Mouse (Mus musculus) hindbrain, postnatal 0 days (tissue): ENCODE data around the gene Nudcd3. TPM values are rescaled to one million over a fixed set of nuclear protein-coding genes. Genes with fewer than 3 reads are reported as not detected.

Experiments used
- ATAC-seq: fragments of 200-750 bp; cut with Nextera tagmentation; 2 replicates; pipeline ENCODE4 v1.8.0; 2017; ENCODE audit warnings: mild to moderate bottlenecking, moderate TSS enrichment, moderate library complexity
- DNase-seq: peaks from one replicate; pipeline ENCODE4 v3.0.0-alpha.2; 2015; ENCODE audit warnings: low spot score
- H3K27ac ChIP-seq: fragments of 300-500 bp; sonication (generic); 2 replicates; pipeline ENCODE4 v1.5.1; 2014; ENCODE audit warnings: mild to moderate bottlenecking
- H3K27me3 ChIP-seq: fragments of 300-500 bp; sonication (generic); 2 replicates; pipeline ENCODE4 v1.6.1; 2014; ENCODE audit warnings: low read length, mixed read lengths; ENCODE audit not compliant: insufficient read depth
- H3K36me3 ChIP-seq: fragments of 300-500 bp; sonication (generic); 2 replicates; pipeline ENCODE4 v1.6.1; 2014; ENCODE audit warnings: low read length, mixed read lengths; ENCODE audit not compliant: insufficient read depth
- H3K4me1 ChIP-seq: fragments of 300-500 bp; sonication (generic); 2 replicates; pipeline ENCODE4 v1.6.1; 2014; ENCODE audit warnings: antibody characterized with exemption, low read length, mixed read lengths; ENCODE audit not compliant: insufficient read depth
- H3K4me2 ChIP-seq: fragments of 300-500 bp; sonication (generic); 2 replicates; pipeline ENCODE4 v1.6.1; 2014; ENCODE audit warnings: low read depth, mild to moderate bottlenecking, low read length, moderate library complexity, mixed read lengths
- H3K4me3 ChIP-seq: fragments of 300-500 bp; sonication (generic); 2 replicates; pipeline ENCODE4 v1.5.1; 2014; ENCODE audit warnings: low read length
- H3K9ac ChIP-seq: fragments of 300-500 bp; sonication (generic); replicated peaks from 2 replicates; pipeline ENCODE4 v1.6.1; 2014; ENCODE audit warnings: mild to moderate bottlenecking, low read length, moderate library complexity, mixed read lengths
- H3K9me3 ChIP-seq: fragments of 300-500 bp; sonication (generic); 2 replicates; pipeline ENCODE4 v1.6.1; 2016; ENCODE audit warnings: low read length, mixed read lengths
- CTCF ChIP-seq: IDR thresholded peaks from 2 replicates; pipeline ENCODE4 v1.5.1; 2016; ENCODE audit warnings: antibody characterized with exemption, control low read depth, low read depth
- WGBS: fragments of 180-500 bp; shearing (Covaris S2); extraction: QIAGEN DNeasy Blood & Tissue Kit; methylation state at CpG from one replicate; pipeline ENCODE4 v1.1.7; 2014; 5-methylcytosine and 5-hydroxymethylcytosine counted together
- polyA plus RNA-seq: library from polyadenylated mRNA; unstranded; fragments of >200 nt; fragmentation: Nextera tagmentation; extraction: Ambion mirVana; gene quantifications from 2 replicates; pipeline ENCODE4 v1.2.1, GENCODE M21; 2015
- total RNA-seq: library from RNA; depleted of rRNA; stranded (reverse); fragments of >200 nt; gene quantifications from 2 replicates; pipeline ENCODE4 v1.2.3, GENCODE M21; 2014

Nudcd3 gene
- total and polyA plus RNA-seq, 2 experiments from 2014 or later, result 63.6 to 66.7 TPM

GRCm38 (mm10) chr11:6169041-6169663, 31.1 kb downstream of the Nudcd3 start:
- Histone ChIP-seq H3K4me2 (no peak overlapping the region), H3K9ac (no peak overlapping the region), H3K4me3 (no peak overlapping the region), H3K36me3 (no peaks in the 10 kb centered on the region), H3K9me3 (no peaks in the 10 kb centered on the region), H3K27ac (no peak overlapping the region), H3K27me3 (no peaks in the 10 kb centered on the region), H3K4me1 (no peaks in the 10 kb centered on the region)
- no peak for ATAC-seq
- no peak for DNase-seq
- WGBS, result 93% methylated on average over 2 of the region's 2 CpGs
- TF ChIP-seq CTCF, result no peak

- 66% methylated on average over 12 of the region's 12 CpGs for WGBS
- no peaks in the 10 kb centered on the region for H3K9me3 ChIP-seq
- TF ChIP-seq CTCF, result no peak
- DNase-seq (no peak), ATAC-seq (no peak)
- no peak overlapping the region for H3K4me3 ChIP-seq
- no peaks in the 10 kb centered on the region for H3K36me3 ChIP-seq
- H3K27me3 ChIP-seq, result no peaks in the 10 kb centered on the region
- H3K27ac ChIP-seq, result no peak overlapping the region
- H3K9ac ChIP-seq, result no peak overlapping the region
- H3K4me1 ChIP-seq, result no peaks in the 10 kb centered on the region
- no peak overlapping the region for H3K4me2 ChIP-seq
These were observed 33.9 kb downstream of the Nudcd3 start for GRCm38 (mm10) chr11:6166351-6166750.

GRCm38 (mm10) chr11:6165391-6166081, 34.7 kb downstream of the Nudcd3 start:
- ATAC-seq (no peak), DNase-seq (no peak)
- H3K4me3 ChIP-seq, result no peak overlapping the region
- H3K36me3 ChIP-seq, result no peaks in the 10 kb centered on the region
- no peak overlapping the region for H3K27ac ChIP-seq
- peaks cover 7% of the 10 kb centered on the region; the same call in 1 of the 2 replicates for H3K4me1 ChIP-seq
- no peak overlapping the region for H3K9ac ChIP-seq
- no peaks in the 10 kb centered on the region for H3K27me3 ChIP-seq
- WGBS, result 94% methylated on average over 7 of the region's 7 CpGs
- no peak for TF ChIP-seq CTCF
- no peaks in the 10 kb centered on the region for H3K9me3 ChIP-seq
- no peak overlapping the region for H3K4me2 ChIP-seq

GRCm38 (mm10) chr11:6164781-6165180, 35.4 kb downstream of the Nudcd3 start:
- H3K4me2 ChIP-seq, result no peak overlapping the region
- no peaks in the 10 kb centered on the region for H3K9me3 ChIP-seq
- H3K27me3 ChIP-seq, result no peaks in the 10 kb centered on the region
- ATAC-seq (no peak), DNase-seq (no peak)
- peaks cover 8% of the 10 kb centered on the region; the same call in 1 of the 2 replicates for H3K4me1 ChIP-seq
- H3K27ac ChIP-seq, result no peak overlapping the region
- no peak overlapping the region for H3K9ac ChIP-seq
- TF ChIP-seq CTCF, result no peak
- no peak overlapping the region for H3K4me3 ChIP-seq
- H3K36me3 ChIP-seq, result no peaks in the 10 kb centered on the region
- WGBS, result 98% methylated on average over 7 of the region's 7 CpGs

- no peaks in the 10 kb centered on the region for H3K27me3 ChIP-seq
- no peak overlapping the region for H3K27ac ChIP-seq
- ATAC-seq, result no peak
- TF ChIP-seq CTCF, result no peak
- H3K4me1 ChIP-seq, result peaks cover 8% of the 10 kb centered on the region; the same call in 1 of the 2 replicates
- no peaks in the 10 kb centered on the region for H3K9me3 ChIP-seq
- H3K4me2 ChIP-seq, result no peak overlapping the region
- no peak overlapping the region for H3K4me3 ChIP-seq
- no peaks in the 10 kb centered on the region for H3K36me3 ChIP-seq
- no peak overlapping the region for H3K9ac ChIP-seq
- WGBS, result 93% methylated on average over 12 of the region's 12 CpGs
- DNase-seq, result no peak
These were observed 36.5 kb downstream of the Nudcd3 start for GRCm38 (mm10) chr11:6163706-6164105.

- ATAC-seq, result no peak
These were observed 37.2 kb downstream of the Nudcd3 start for GRCm38 (mm10) chr11:6163062-6163461.

GRCm38 (mm10) chr11:6161549-6161948, 38.7 kb downstream of the Nudcd3 start:
- H3K4me2 ChIP-seq, result no peak overlapping the region
- DNase-seq, result no peak
- H3K4me1 ChIP-seq, result peaks cover 8% of the 10 kb centered on the region; the same call in 1 of the 2 replicates
- no peak overlapping the region for H3K9ac ChIP-seq
- no peak for ATAC-seq
- H3K9me3 ChIP-seq, result no peaks in the 10 kb centered on the region
- H3K36me3 ChIP-seq, result no peaks in the 10 kb centered on the region
- TF ChIP-seq CTCF, result no peak
- no peak overlapping the region for H3K4me3 ChIP-seq
- no peaks in the 10 kb centered on the region for H3K27me3 ChIP-seq
- no peak overlapping the region for H3K27ac ChIP-seq

More at GRCm38 (mm10) chr11:6163062-6163461, 37.2 kb downstream of the Nudcd3 start:
- Histone ChIP-seq H3K27ac (no peak overlapping the region), H3K4me2 (no peak overlapping the region), H3K9me3 (no peaks in the 10 kb centered on the region), H3K27me3 (no peaks in the 10 kb centered on the region), H3K4me3 (no peak overlapping the region), H3K9ac (no peak overlapping the region), H3K36me3 (no peaks in the 10 kb centered on the region), H3K4me1 (peaks cover 8% of the 10 kb centered on the region; the same call in 1 of the 2 replicates)
- no peak for DNase-seq
- TF ChIP-seq CTCF, result no peak
- WGBS, result 96% methylated on average over 3 of the region's 3 CpGs
